Mouse (Mus musculus): ENCODE measurements around the gene Harbi1. TPM values are rescaled to one million over a fixed set of nuclear protein-coding genes. Genes with fewer than 3 reads are reported as not detected.

Gene Harbi1
- 0.65 and 1.2 TPM in 2 replicates for polyA plus RNA-seq (2012; rRNA removed)

DNA sequence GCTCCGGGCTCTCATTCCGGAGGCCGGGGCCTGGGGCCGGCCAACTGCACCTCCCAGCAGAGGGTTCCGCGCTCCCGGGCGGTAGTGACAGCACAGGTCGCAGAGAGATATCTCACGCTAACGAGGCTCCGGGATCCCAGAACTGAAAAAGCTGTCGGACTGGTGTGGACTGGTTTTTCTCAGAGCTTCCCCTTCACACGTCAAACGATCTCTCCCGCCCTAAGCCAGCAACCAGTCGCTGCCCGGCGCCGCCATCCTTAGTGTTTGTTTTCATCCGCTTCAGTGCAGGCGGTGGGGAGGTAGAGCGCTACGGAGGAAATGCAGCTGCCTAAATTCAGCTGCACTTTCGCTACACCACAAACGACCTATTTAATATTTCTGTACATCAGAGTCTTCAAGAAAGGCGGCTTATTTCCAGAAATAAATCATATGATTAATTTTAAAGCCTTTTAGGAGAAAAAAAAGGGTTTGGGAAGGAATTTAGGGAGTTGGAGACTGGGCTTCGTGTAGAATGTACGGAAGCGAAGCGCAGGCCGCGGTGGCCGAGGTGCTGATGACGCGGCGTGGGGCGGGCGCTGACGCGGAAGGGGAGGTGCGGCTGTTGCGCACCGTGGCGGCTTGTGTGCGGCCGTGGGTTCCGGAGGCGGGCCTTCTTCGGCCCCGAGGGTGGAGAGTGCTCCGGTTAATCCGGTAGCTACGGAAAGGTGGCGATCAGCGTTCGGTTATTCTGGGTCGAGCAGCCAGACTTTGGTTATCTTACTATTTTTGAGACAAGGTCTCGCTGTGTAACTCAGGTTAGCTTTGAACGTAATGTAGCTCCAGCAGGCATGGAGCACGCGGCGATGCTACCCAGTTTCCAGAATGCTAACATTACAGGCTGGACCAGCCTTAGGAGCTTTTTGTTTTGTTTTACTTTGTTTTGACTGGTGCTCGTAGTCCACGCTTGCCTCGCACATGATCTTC lies at the start of gene Harbi1, which contains the start of gene Atg13:
Harbi1 (plus strand) TSS at position 581 of the 963 bp plus-strand sequence.
Atg13 (minus strand) TSS at position 305 of the 963 bp plus-strand sequence.

DNA sequence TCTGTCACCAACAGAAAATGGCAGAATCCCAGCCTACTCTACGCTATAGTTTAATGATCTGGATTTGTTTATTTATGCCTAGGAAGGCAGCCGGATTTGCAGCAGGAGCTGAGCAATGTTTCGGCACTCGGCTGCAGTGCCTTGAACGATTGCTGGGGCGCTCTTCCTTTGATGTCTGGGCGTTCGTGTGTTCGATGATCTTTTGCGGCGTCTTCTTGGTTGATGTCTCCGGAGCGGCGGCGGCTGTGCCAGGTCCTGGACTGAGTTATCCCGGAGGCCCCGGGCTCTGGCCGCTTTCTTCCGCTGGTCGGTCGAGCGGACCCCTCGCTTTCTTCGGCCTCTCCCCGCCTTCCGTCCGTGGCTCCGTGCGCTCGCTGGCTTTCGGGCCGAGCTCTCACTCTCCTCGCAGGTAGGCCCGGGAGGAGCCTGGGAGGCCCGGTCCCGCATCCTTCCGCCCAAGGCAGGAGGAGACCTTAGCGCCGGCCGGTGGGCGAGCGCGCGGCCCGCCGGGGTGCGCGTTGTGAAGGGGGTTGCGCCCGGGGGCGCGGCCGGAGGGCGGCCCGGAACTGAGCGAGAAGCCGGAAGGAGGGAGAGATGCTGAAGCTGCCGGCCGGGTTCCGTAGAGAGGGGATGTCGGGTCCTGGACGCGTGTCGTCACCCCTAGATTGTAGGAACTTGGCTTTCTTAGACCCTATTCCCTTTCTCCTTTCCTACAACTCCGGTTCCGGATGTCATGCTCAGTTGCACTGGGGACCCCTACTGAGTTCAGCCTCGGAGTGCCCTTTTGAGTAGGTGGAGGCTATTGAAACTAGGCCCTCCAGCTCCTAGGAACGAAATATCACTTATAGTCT lies 19.5 kb downstream of the Harbi1 start, which contains the start of gene Ambra1:
Ambra1 (plus strand) TSS at position 164 of the 851 bp plus-strand sequence.

Other genes with a start within 250 kb of the Harbi1 start
- 1.2 and 1.6 TPM in 2 replicates for gene Ckap5, start 184.1 kb upstream of the Harbi1 start, polyA plus RNA-seq (2012; rRNA removed)
- 0.75 and 1.2 TPM in 2 replicates for gene F2, start 74.4 kb upstream of the Harbi1 start, polyA plus RNA-seq (2012; rRNA removed)
- 7.5 TPM in 2 replicates for gene Zfp408, start 61.1 kb upstream of the Harbi1 start, polyA plus RNA-seq (2012; rRNA removed)
- 55.0 and 55.1 TPM in 2 replicates for gene Arhgap1, start 61.0 kb upstream of the Harbi1 start, polyA plus RNA-seq (2012; rRNA removed)
- gene Atg13, start 276 bp upstream of the Harbi1 start, polyA plus RNA-seq (2012; rRNA removed): 12.2 and 14.6 TPM in 2 replicates
- gene Ambra1, start 19.3 kb downstream of the Harbi1 start, polyA plus RNA-seq (2012; rRNA removed): 8.4 and 9.5 TPM in 2 replicates
- gene Chrm4, start 216.4 kb downstream of the Harbi1 start, polyA plus RNA-seq (2012; rRNA removed): 0.35 and 0.68 TPM in 2 replicates
- 1.5 and 3.3 TPM in 2 replicates for gene Mdk, start 221.4 kb downstream of the Harbi1 start, polyA plus RNA-seq (2012; rRNA removed)
- not detected in 2 replicates for gene Gm9821, start 234.9 kb downstream of the Harbi1 start, polyA plus RNA-seq (2012; rRNA removed)

Data from stomach, adult 2 months (tissue).